Mouse (Mus musculus): ENCODE data around the gene Tada2b.

DNA sequence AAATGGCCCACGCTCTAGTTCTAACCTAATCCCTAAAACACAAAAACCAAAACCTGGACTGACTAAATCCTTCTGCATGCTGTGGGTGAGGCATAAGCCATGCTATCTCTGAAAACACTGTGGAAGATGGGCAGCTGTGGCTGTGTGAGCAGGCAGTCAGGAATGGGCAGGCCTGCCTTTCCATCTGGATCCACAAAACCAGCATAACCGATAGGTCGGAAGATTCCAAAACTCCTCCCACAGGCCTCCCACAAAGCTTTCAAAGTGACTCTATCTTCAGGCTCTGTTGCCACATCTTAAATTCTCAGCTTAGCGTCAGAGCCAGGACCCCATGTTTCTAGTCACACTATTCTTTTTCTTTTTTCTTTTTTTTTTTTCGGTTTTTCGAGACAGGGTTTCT, 9.8 kb upstream of the Tada2b start:
- TF ChIP-seq POLR2A (IDR thresholded peaks at IDR 0.05; ENCODE audit: low read depth, low read length): no peak
- no peak for TF ChIP-seq CTCF (IDR thresholded peaks at IDR 0.05; ENCODE audit: extremely low read depth, insufficient read length, insufficient replicate concordance, low read depth, low read length)

Data from small intestine, adult 2 months (tissue).